Mouse (Mus musculus): ENCODE results near the gene Lrrc43. TPM values are rescaled to one million over a fixed set of nuclear protein-coding genes. Genes with fewer than 3 reads are reported as not detected.
A peak's percentile ranks its signal among the peaks of the same experiment; 100 is the strongest.

Gene Lrrc43
- polyA plus RNA-seq, 1 experiment from 2014 or later, result not detected

- Histone ChIP-seq H3K4me1 (peaks cover 22% of the 10 kb centered on the region), H3K4me3 (no peak overlapping the region), H3K27me3 (replicated peaks) (no peaks in the 10 kb centered on the region), H3K9me3 (no peaks in the 10 kb centered on the region), H3K36me3 (peaks cover 45% of the 10 kb centered on the region), H3K9ac (no peak overlapping the region), H3K4me2 (no peak overlapping the region), H3K27ac (replicated peaks) (no peak overlapping the region)
- 81% methylated on average over 9 of the region's 9 CpGs for WGBS
- no peak for ATAC-seq (ENCODE audit: extremely low read depth, insufficient number of reproducible peaks, low FRiP score, low TSS enrichment)
These were observed 31.6 kb downstream of the Lrrc43 start for GRCm38 (mm10) chr5:123520666-123521065.

GRCm38 (mm10) chr5:123521621-123522020 lies 32.5 kb downstream of the Lrrc43 start:
- WGBS, result 92% methylated on average over 1 of the region's 1 CpGs
- no peaks in the 10 kb centered on the region for H3K9me3 ChIP-seq
- H3K36me3 ChIP-seq, result peaks cover 35% of the 10 kb centered on the region
- H3K27ac ChIP-seq (replicated peaks), result no peak overlapping the region
- no peak overlapping the region for H3K4me2 ChIP-seq
- ATAC-seq (ENCODE audit: extremely low read depth, insufficient number of reproducible peaks, low FRiP score, low TSS enrichment), result no peak
- no peak overlapping the region for H3K4me3 ChIP-seq
- H3K9ac ChIP-seq, result peak overlapping the region; percentile 25; the same call in 1 of the 2 replicates
- H3K4me1 ChIP-seq, result peaks cover 22% of the 10 kb centered on the region
- H3K27me3 ChIP-seq (replicated peaks), result no peaks in the 10 kb centered on the region

GRCm38 (mm10) chr5:123522166-123522565 lies 33.1 kb downstream of the Lrrc43 start:
- WGBS, result 69% methylated on average over 1 of the region's 1 CpGs
- Histone ChIP-seq H3K4me2 (0 out of 2 replicates have a peak overlapping the region, but pooled peaks have one; percentile 95), H3K9ac (peak overlapping the region; percentile 25; the same call in 1 of the 2 replicates), H3K27ac (replicated peaks) (no peak overlapping the region), H3K4me1 (peaks cover 22% of the 10 kb centered on the region), H3K27me3 (replicated peaks) (no peaks in the 10 kb centered on the region), H3K9me3 (no peaks in the 10 kb centered on the region), H3K36me3 (peaks cover 35% of the 10 kb centered on the region), H3K4me3 (no peak overlapping the region)
- no peak for ATAC-seq (ENCODE audit: extremely low read depth, insufficient number of reproducible peaks, low FRiP score, low TSS enrichment)

- no peaks in the 10 kb centered on the region for H3K9me3 ChIP-seq
- H3K27me3 ChIP-seq (replicated peaks), result no peaks in the 10 kb centered on the region
- ATAC-seq (ENCODE audit: extremely low read depth, insufficient number of reproducible peaks, low FRiP score, low TSS enrichment), result peak; percentile 94
- H3K4me3 ChIP-seq, result peak within 1 kb of the TSS; percentile 84
- peak within 1 kb of the TSS; percentile 65 for H3K27ac ChIP-seq (replicated peaks)
- H3K4me1 ChIP-seq, result peaks cover 22% of the 10 kb centered on the region
- peak within 1 kb of the TSS; percentile 95 for H3K4me2 ChIP-seq
- peaks cover 31% of the 10 kb centered on the region for H3K36me3 ChIP-seq
- peak within 1 kb of the TSS; percentile 90 for H3K9ac ChIP-seq
- under 1% methylated on average over 82 of the region's 82 CpGs for WGBS
These were observed 34.7 kb downstream of the Lrrc43 start, which contains the start of gene Diablo for GRCm38 (mm10) chr5:123523692-123524392. Gene Diablo (minus strand): TSS chr5:123524176.

GRCm38 (mm10) chr5:123524393-123524750 lies 35.3 kb downstream of the Lrrc43 start:
- H3K27ac ChIP-seq (replicated peaks), result no peak overlapping the region

GRCm38 (mm10) chr5:123525281-123525680 lies 36.2 kb downstream of the Lrrc43 start, which contains the start of gene Gm49027:
Gene Gm49027 (minus strand): TSS chr5:123525488.
- H3K4me2 ChIP-seq, result peak within 1 kb of the TSS; percentile 95
- H3K36me3 ChIP-seq, result peaks cover 33% of the 10 kb centered on the region
- WGBS, result 85% methylated on average over 7 of the region's 7 CpGs
- no peak within 1 kb of the TSS for H3K27ac ChIP-seq (replicated peaks)
- peak within 1 kb of the TSS; percentile 84 for H3K4me3 ChIP-seq
- peaks cover 22% of the 10 kb centered on the region for H3K4me1 ChIP-seq
- H3K27me3 ChIP-seq (replicated peaks), result no peaks in the 10 kb centered on the region
- no peak for ATAC-seq (ENCODE audit: extremely low read depth, insufficient number of reproducible peaks, low FRiP score, low TSS enrichment)
- 0 out of 2 replicates have a peak within 1 kb of the TSS, but pooled peaks have one; percentile 30 for H3K9ac ChIP-seq
- H3K9me3 ChIP-seq, result no peaks in the 10 kb centered on the region

More at GRCm38 (mm10) chr5:123524393-123524750, 35.3 kb downstream of the Lrrc43 start:
- WGBS, result 0% methylated on average over 17 of the region's 27 CpGs
- Histone ChIP-seq H3K9ac (0 out of 2 replicates have a peak overlapping the region, but pooled peaks have one; percentile 30), H3K9me3 (no peaks in the 10 kb centered on the region), H3K4me3 (peak overlapping the region; percentile 84), H3K4me1 (peaks cover 22% of the 10 kb centered on the region), H3K4me2 (peak overlapping the region; percentile 95), H3K27me3 (replicated peaks) (no peaks in the 10 kb centered on the region), H3K36me3 (peaks cover 31% of the 10 kb centered on the region)
- ATAC-seq (ENCODE audit: extremely low read depth, insufficient number of reproducible peaks, low FRiP score, low TSS enrichment), result peak; percentile 83

- no peak overlapping the region for H3K27ac ChIP-seq (replicated peaks)
These were observed 36.9 kb downstream of the Lrrc43 start for GRCm38 (mm10) chr5:123525916-123526495.

GRCm38 (mm10) chr5:123528641-123529040 lies 39.5 kb downstream of the Lrrc43 start:
- peaks cover 67% of the 10 kb centered on the region for H3K36me3 ChIP-seq
- no peak overlapping the region for H3K9ac ChIP-seq
- WGBS, result 66% methylated on average over 7 of the region's 7 CpGs
- no peak overlapping the region for H3K4me2 ChIP-seq
- no peak overlapping the region for H3K27ac ChIP-seq (replicated peaks)
- H3K4me1 ChIP-seq, result peaks cover 6% of the 10 kb centered on the region
- no peak for ATAC-seq (ENCODE audit: extremely low read depth, insufficient number of reproducible peaks, low FRiP score, low TSS enrichment)
- no peaks in the 10 kb centered on the region for H3K27me3 ChIP-seq (replicated peaks)
- no peak overlapping the region for H3K4me3 ChIP-seq
- H3K9me3 ChIP-seq, result no peaks in the 10 kb centered on the region

More at GRCm38 (mm10) chr5:123525916-123526495, 36.9 kb downstream of the Lrrc43 start:
- Histone ChIP-seq H3K4me2 (no peak overlapping the region), H3K9ac (no peak overlapping the region), H3K4me1 (peaks cover 22% of the 10 kb centered on the region), H3K9me3 (no peaks in the 10 kb centered on the region), H3K36me3 (peaks cover 40% of the 10 kb centered on the region), H3K4me3 (no peak overlapping the region), H3K27me3 (replicated peaks) (no peaks in the 10 kb centered on the region)
- ATAC-seq (ENCODE audit: extremely low read depth, insufficient number of reproducible peaks, low FRiP score, low TSS enrichment), result no peak
- WGBS, result 84% methylated on average over 9 of the region's 9 CpGs

- Histone ChIP-seq H3K27ac (replicated peaks) (no peak overlapping the region), H3K36me3 (peaks cover 79% of the 10 kb centered on the region), H3K9ac (no peak overlapping the region), H3K4me1 (peaks cover 3% of the 10 kb centered on the region; the same call in 1 of the 2 replicates), H3K4me3 (no peak overlapping the region), H3K9me3 (no peaks in the 10 kb centered on the region), H3K27me3 (replicated peaks) (no peaks in the 10 kb centered on the region), H3K4me2 (no peak overlapping the region)
- ATAC-seq (ENCODE audit: extremely low read depth, insufficient number of reproducible peaks, low FRiP score, low TSS enrichment), result no peak
- 86% methylated on average over 8 of the region's 8 CpGs for WGBS
These were observed 41.0 kb downstream of the Lrrc43 start for GRCm38 (mm10) chr5:123530056-123530455.

- 86% methylated on average over 10 of the region's 10 CpGs for WGBS
These were observed 44.7 kb downstream of the Lrrc43 start for GRCm38 (mm10) chr5:123533801-123534200.

GRCm38 (mm10) chr5:123555693-123556092 lies 66.6 kb downstream of the Lrrc43 start:
- Histone ChIP-seq H3K36me3 (peaks cover 59% of the 10 kb centered on the region), H3K4me2 (no peak overlapping the region), H3K4me1 (peaks cover 3% of the 10 kb centered on the region; the same call in 1 of the 2 replicates), H3K9me3 (no peaks in the 10 kb centered on the region), H3K9ac (no peak overlapping the region), H3K27me3 (replicated peaks) (no peaks in the 10 kb centered on the region), H3K27ac (replicated peaks) (no peak overlapping the region), H3K4me3 (no peak overlapping the region)
- ATAC-seq (ENCODE audit: extremely low read depth, insufficient number of reproducible peaks, low FRiP score, low TSS enrichment), result no peak
- 76% methylated on average over 7 of the region's 7 CpGs for WGBS

More at GRCm38 (mm10) chr5:123533801-123534200, 44.7 kb downstream of the Lrrc43 start:
- Histone ChIP-seq H3K4me3 (no peak overlapping the region), H3K4me2 (no peak overlapping the region), H3K9me3 (no peaks in the 10 kb centered on the region), H3K27me3 (replicated peaks) (no peaks in the 10 kb centered on the region), H3K4me1 (peaks cover 3% of the 10 kb centered on the region; the same call in 1 of the 2 replicates), H3K36me3 (peaks cover 83% of the 10 kb centered on the region), H3K27ac (replicated peaks) (no peak overlapping the region), H3K9ac (no peak overlapping the region)
- ATAC-seq (ENCODE audit: extremely low read depth, insufficient number of reproducible peaks, low FRiP score, low TSS enrichment), result no peak
